Mouse (Mus musculus): Measurements from ENCODE around the gene Ugp2. TPM values are rescaled to one million over a fixed set of nuclear protein-coding genes. Genes with fewer than 3 reads are reported as not detected.
"Not testable (repeated sequence)": the region's sequence is repeated elsewhere in the genome, so short reads cannot be mapped to it uniquely, and the experiment has no call there.

Ugp2 gene
- polyA plus RNA-seq, 1 experiment from 2014 or later: 59.8 TPM

DNA sequence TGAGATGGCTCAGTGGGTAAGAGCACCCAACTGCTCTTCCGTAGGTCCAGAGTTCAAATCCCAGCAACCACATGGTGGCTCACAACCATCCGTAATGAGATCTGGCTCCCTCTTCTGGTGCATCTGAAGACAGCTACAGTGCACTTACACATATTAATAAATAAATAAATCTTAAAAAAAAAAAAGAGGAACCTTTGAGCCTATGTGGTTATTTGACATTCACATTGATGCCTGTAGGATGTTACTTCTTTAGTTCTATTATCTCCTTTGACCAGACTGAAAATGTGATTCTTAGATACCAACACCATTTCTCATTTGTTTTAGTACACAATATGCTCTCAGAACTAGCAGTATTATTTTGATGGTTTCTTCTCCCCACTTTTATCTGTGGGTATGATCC is 82.8 kb downstream of the Ugp2 start:
- H3K4me2 ChIP-seq (ENCODE audit: low read length); H3K4me3 ChIP-seq (replicated peaks; ENCODE audit: low read depth, low read length); H3K36me3 ChIP-seq (ENCODE audit: control insufficient read depth, insufficient read depth, low read length); H3K9me3 ChIP-seq (ENCODE audit: control insufficient read depth, low read length); ATAC-seq (ENCODE audit: low FRiP score, low TSS enrichment); H3K4me1 ChIP-seq (ENCODE audit: control insufficient read depth, insufficient read depth, low read length); H3K27ac ChIP-seq (replicated peaks; ENCODE audit: low read depth, low read length); H3K27me3 ChIP-seq (ENCODE audit: control insufficient read depth, insufficient read depth, low read length); DNase-seq; H3K9ac ChIP-seq (replicated peaks; ENCODE audit: low read length): not testable (repeated sequence)
- WGBS: 96% methylated on average over 2 of the region's 2 CpGs

- 87% methylated on average over 3 of the region's 3 CpGs for WGBS
- DNase-seq: no peak
- H3K4me3 ChIP-seq (replicated peaks; ENCODE audit: low read depth, low read length): no peak overlapping the region
- no peak overlapping the region for H3K27ac ChIP-seq (replicated peaks; ENCODE audit: low read depth, low read length)
- no peaks in the 10 kb centered on the region for H3K9me3 ChIP-seq (ENCODE audit: control insufficient read depth, low read length)
- H3K9ac ChIP-seq (replicated peaks; ENCODE audit: low read length): no peak overlapping the region
- no peaks in the 10 kb centered on the region for H3K27me3 ChIP-seq (ENCODE audit: control insufficient read depth, insufficient read depth, low read length)
- ATAC-seq (ENCODE audit: low FRiP score, low TSS enrichment): no peak
- H3K4me2 ChIP-seq (ENCODE audit: low read length): no peak overlapping the region
- H3K4me1 ChIP-seq (ENCODE audit: control insufficient read depth, insufficient read depth, low read length): no peaks in the 10 kb centered on the region
- H3K36me3 ChIP-seq (ENCODE audit: control insufficient read depth, insufficient read depth, low read length): no peaks in the 10 kb centered on the region
These were observed 84.6 kb downstream of the Ugp2 start for GRCm38 (mm10) chr11:21286391-21286790.

GRCm38 (mm10) chr11:21276151-21276550 is 94.8 kb downstream of the Ugp2 start:
- WGBS: 87% methylated on average over 2 of the region's 2 CpGs
- no peak for ATAC-seq (ENCODE audit: low FRiP score, low TSS enrichment)
- no peak overlapping the region for H3K9ac ChIP-seq (replicated peaks; ENCODE audit: low read length)
- no peak for DNase-seq
- H3K36me3 ChIP-seq (ENCODE audit: control insufficient read depth, insufficient read depth, low read length): peaks cover 19% of the 10 kb centered on the region
- H3K4me1 ChIP-seq (ENCODE audit: control insufficient read depth, insufficient read depth, low read length): no peaks in the 10 kb centered on the region
- no peak overlapping the region for H3K4me2 ChIP-seq (ENCODE audit: low read length)
- H3K4me3 ChIP-seq (replicated peaks; ENCODE audit: low read depth, low read length): no peak overlapping the region
- H3K9me3 ChIP-seq (ENCODE audit: control insufficient read depth, low read length): no peaks in the 10 kb centered on the region
- H3K27me3 ChIP-seq (ENCODE audit: control insufficient read depth, insufficient read depth, low read length): no peaks in the 10 kb centered on the region
- H3K27ac ChIP-seq (replicated peaks; ENCODE audit: low read depth, low read length): no peak overlapping the region

MicroRNA genes within 50 kb of the gene (microRNA counts, 519-probe panel; counts per million panel counts)
- microRNA mmu-miR-1933-3p: not detected
- microRNA mmu-miR-1933-5p: not detected

Small RNA genes lying within 50 kb of the gene (microRNA-seq; reads per million reads assigned to microRNA genes)
- gene Mir1933: 1.6 reads per million, percentile 6 among the genes with 10 or more reads in this experiment

Other genes with a start within 250 kb of the Ugp2 start
- gene Vps54, start 131.9 kb downstream of the Ugp2 start, polyA plus RNA-seq (2014; fragmentation: Nextera tagmentation; extraction: Ambion mirVana): 13.7 and 14.0 TPM in 2 replicates
- 7.2 and 12.4 TPM in 2 replicates for gene Wdpcp, start 201.0 kb upstream of the Ugp2 start, polyA plus RNA-seq (2014; fragmentation: Nextera tagmentation; extraction: Ambion mirVana)
- 551 and 578 TPM in 2 replicates for gene Mdh1, start 201.2 kb upstream of the Ugp2 start, polyA plus RNA-seq (2014; fragmentation: Nextera tagmentation; extraction: Ambion mirVana)